Mouse (Mus musculus): Measurements from ENCODE around the gene 4921517D22Rik.

- TF ChIP-seq CTCF (IDR thresholded peaks at IDR 0.05; ENCODE audit: low read depth, low read length) (no peak), POLR2A (IDR thresholded peaks at IDR 0.05; ENCODE audit: extremely low read depth, insufficient read depth, low read length) (no peak)
Observed at GRCm38 (mm10) chr13:59738455-59738854, 44.5 kb upstream of the 4921517D22Rik start.

Measured in liver, adult 2 months (tissue).